Mouse (Mus musculus) effector memory CD4-positive, alpha-beta T cell, adult 7 months (primary cell): ENCODE data around the gene Dph6. TPM values are rescaled to one million over a fixed set of nuclear protein-coding genes. Genes with fewer than 3 reads are reported as not detected.

Source experiments
- polyA plus RNA-seq: library from polyadenylated mRNA; unstranded; fragments of 100-300 nt; shearing (Covaris generic); gene quantifications from one replicate; pipeline ENCODE4 v1.2.1, GENCODE M21; 2017

The Dph6 gene
- 20.4 TPM for polyA plus RNA-seq

GRCm38 (mm10) chr2:114654365-114655239 lies at the start of gene Dph6:
Dph6 (minus strand) TSS chr2:114654964.

